Mouse (Mus musculus) C2C12 (cell line): Measurements from ENCODE around the gene Fam193a.

Source experiments
- CTCF ChIP-seq: IDR thresholded peaks from one replicate; pipeline ENCODE4 v1.5.1; 2011; ENCODE audit not compliant: control insufficient read depth, insufficient read depth, insufficient read length
- MAX ChIP-seq: IDR thresholded peaks from one replicate; pipeline ENCODE4 v1.6.1; 2011; ENCODE audit warnings: mild to moderate bottlenecking, control low read depth
- USF1 ChIP-seq: IDR thresholded peaks from one replicate; pipeline ENCODE4 v1.6.1; 2011; ENCODE audit warnings: low read depth, mild to moderate bottlenecking, control low read depth, moderate library complexity

GRCm38 (mm10) chr5:34410819-34411218 is 41.1 kb downstream of the Fam193a start:
- TF ChIP-seq CTCF (no peak), MAX (no peak), USF1 (no peak)
